Mouse (Mus musculus): ENCODE data around the gene Ptprn2.

- no peak for TF ChIP-seq CTCF (IDR thresholded peaks at IDR 0.05; ENCODE audit: borderline replicate concordance, extremely low read depth, insufficient read depth, insufficient read length)
- TF ChIP-seq POLR2A (IDR thresholded peaks at IDR 0.05; ENCODE audit: borderline replicate concordance, extremely low read depth, insufficient read depth, insufficient read length, poor library complexity, severe bottlenecking) = no peak
These were observed 670.0 kb downstream of the Ptprn2 start for GRCm38 (mm10) chr12:117155307-117156220.
